Mouse (Mus musculus): ENCODE measurements at regions not wholly inside any gene's neighbourhood (a gene's known extent, or its start where the extent isn't known, plus 50 kb on each side); places are given as distances from the start of the nearest gene placed in this dataset.

- 24% methylated on average over 1 of the region's 1 CpGs for WGBS
- Histone ChIP-seq H3K4me1 (replicated peaks) (no peaks in the 10 kb centered on the region), H3K4me3 (no peak overlapping the region), H3K9me3 (0 out of 2 replicates have a peak, but pooled peaks cover 2% of the 10 kb centered on the region), H3K36me3 (no peaks in the 10 kb centered on the region), H3K27ac (no peak overlapping the region), H3K27me3 (ENCODE audit: insufficient read depth, poor library complexity, severe bottlenecking) (no peaks in the 10 kb centered on the region)
- DNase-seq (ENCODE audit: low spot score): peak; percentile 5
These were observed 60.1 kb upstream of the Kcnj6 start for GRCm38 (mm10) chr16:95057596-95057995.

- H3K4me1 ChIP-seq (replicated peaks): no peaks in the 10 kb centered on the region
- H3K27me3 ChIP-seq (ENCODE audit: insufficient read depth, poor library complexity, severe bottlenecking): no peaks in the 10 kb centered on the region
- H3K36me3 ChIP-seq: no peaks in the 10 kb centered on the region
- H3K27ac ChIP-seq: no peak overlapping the region
- no peaks in the 10 kb centered on the region for H3K9me3 ChIP-seq
- DNase-seq (ENCODE audit: low spot score): no peak
- H3K4me3 ChIP-seq: no peak overlapping the region
- 90% methylated on average over 6 of the region's 6 CpGs for WGBS
These were observed 66.9 kb upstream of the Kcnj6 start for GRCm38 (mm10) chr16:95064423-95064822.

GRCm38 (mm10) chr16:95066687-95067086, 69.2 kb upstream of the Kcnj6 start:
- Histone ChIP-seq H3K27ac (no peak overlapping the region), H3K4me1 (replicated peaks) (no peaks in the 10 kb centered on the region), H3K4me3 (no peak overlapping the region), H3K27me3 (ENCODE audit: insufficient read depth, poor library complexity, severe bottlenecking) (no peaks in the 10 kb centered on the region), H3K36me3 (no peaks in the 10 kb centered on the region), H3K9me3 (no peaks in the 10 kb centered on the region)
- WGBS: 91% methylated on average over 3 of the region's 3 CpGs
- DNase-seq (ENCODE audit: low spot score): no peak

GRCm38 (mm10) chr16:95092471-95093221, 95.1 kb upstream of the Kcnj6 start:
- H3K36me3 ChIP-seq: no peaks in the 10 kb centered on the region
- 77% methylated on average over 6 of the region's 6 CpGs for WGBS
- no peak overlapping the region for H3K4me3 ChIP-seq
- no peak overlapping the region for H3K27ac ChIP-seq
- H3K27me3 ChIP-seq (ENCODE audit: insufficient read depth, poor library complexity, severe bottlenecking): no peaks in the 10 kb centered on the region
- H3K9me3 ChIP-seq: no peaks in the 10 kb centered on the region
- no peak for DNase-seq (ENCODE audit: low spot score)
- 0 out of 2 replicates have a peak, but pooled peaks cover 9% of the 10 kb centered on the region for H3K4me1 ChIP-seq (replicated peaks)

GRCm38 (mm10) chr16:95093753-95094152, 96.3 kb upstream of the Kcnj6 start:
- Histone ChIP-seq H3K9me3 (no peaks in the 10 kb centered on the region), H3K27me3 (ENCODE audit: insufficient read depth, poor library complexity, severe bottlenecking) (no peaks in the 10 kb centered on the region), H3K4me3 (no peak overlapping the region), H3K27ac (no peak overlapping the region), H3K4me1 (replicated peaks) (0 out of 2 replicates have a peak, but pooled peaks cover 9% of the 10 kb centered on the region), H3K36me3 (no peaks in the 10 kb centered on the region)
- peak; percentile 73 for DNase-seq (ENCODE audit: low spot score)
- WGBS: 34% methylated on average over 10 of the region's 10 CpGs

- H3K4me1 ChIP-seq (replicated peaks): no peaks in the 10 kb centered on the region
- no peak overlapping the region for H3K27ac ChIP-seq
- H3K36me3 ChIP-seq: no peaks in the 10 kb centered on the region
- no peaks in the 10 kb centered on the region for H3K27me3 ChIP-seq (ENCODE audit: insufficient read depth, poor library complexity, severe bottlenecking)
- 86% methylated on average over 9 of the region's 9 CpGs for WGBS
- DNase-seq (ENCODE audit: low spot score): no peak
- no peak overlapping the region for H3K4me3 ChIP-seq
- H3K9me3 ChIP-seq: no peaks in the 10 kb centered on the region
These were observed 103.5 kb upstream of the Kcnj6 start for GRCm38 (mm10) chr16:95100954-95101353.

GRCm38 (mm10) chr16:95117531-95117930, 120.0 kb upstream of the Kcnj6 start:
- Histone ChIP-seq H3K27ac (no peak overlapping the region), H3K4me3 (no peak overlapping the region), H3K4me1 (replicated peaks) (peaks cover 18% of the 10 kb centered on the region), H3K9me3 (no peaks in the 10 kb centered on the region), H3K27me3 (ENCODE audit: insufficient read depth, poor library complexity, severe bottlenecking) (no peaks in the 10 kb centered on the region), H3K36me3 (no peaks in the 10 kb centered on the region)
- WGBS: 61% methylated on average over 8 of the region's 8 CpGs
- no peak for DNase-seq (ENCODE audit: low spot score)

- no peaks in the 10 kb centered on the region for H3K27me3 ChIP-seq (ENCODE audit: insufficient read depth, poor library complexity, severe bottlenecking)
- 63% methylated on average over 4 of the region's 4 CpGs for WGBS
- H3K4me1 ChIP-seq (replicated peaks): peaks cover 18% of the 10 kb centered on the region
- H3K4me3 ChIP-seq: no peak overlapping the region
- H3K9me3 ChIP-seq: no peaks in the 10 kb centered on the region
- no peak overlapping the region for H3K27ac ChIP-seq
- DNase-seq (ENCODE audit: low spot score): no peak
- no peaks in the 10 kb centered on the region for H3K36me3 ChIP-seq
These were observed 121.8 kb upstream of the Kcnj6 start for GRCm38 (mm10) chr16:95119293-95119692.

- H3K4me3 ChIP-seq: no peak overlapping the region
- 76% methylated on average over 7 of the region's 7 CpGs for WGBS
- no peak overlapping the region for H3K27ac ChIP-seq
- peaks cover 18% of the 10 kb centered on the region for H3K4me1 ChIP-seq (replicated peaks)
- no peaks in the 10 kb centered on the region for H3K27me3 ChIP-seq (ENCODE audit: insufficient read depth, poor library complexity, severe bottlenecking)
- H3K36me3 ChIP-seq: no peaks in the 10 kb centered on the region
- H3K9me3 ChIP-seq: no peaks in the 10 kb centered on the region
- no peak for DNase-seq (ENCODE audit: low spot score)
These were observed 124.5 kb upstream of the Kcnj6 start for GRCm38 (mm10) chr16:95122048-95122447.

GRCm38 (mm10) chr16:95127616-95128015, 129.7 kb upstream of the Kcnj15 start:
- Histone ChIP-seq H3K27me3 (ENCODE audit: insufficient read depth, poor library complexity, severe bottlenecking) (no peaks in the 10 kb centered on the region), H3K27ac (no peak overlapping the region), H3K9me3 (no peaks in the 10 kb centered on the region), H3K4me3 (no peak overlapping the region), H3K4me1 (replicated peaks) (peaks cover 15% of the 10 kb centered on the region), H3K36me3 (no peaks in the 10 kb centered on the region)
- no peak for DNase-seq (ENCODE audit: low spot score)
- 74% methylated on average over 8 of the region's 8 CpGs for WGBS

- Histone ChIP-seq H3K4me3 (no peak overlapping the region), H3K36me3 (no peaks in the 10 kb centered on the region), H3K9me3 (no peaks in the 10 kb centered on the region), H3K4me1 (replicated peaks) (peaks cover 15% of the 10 kb centered on the region), H3K27me3 (ENCODE audit: insufficient read depth, poor library complexity, severe bottlenecking) (no peaks in the 10 kb centered on the region), H3K27ac (no peak overlapping the region; the same call in none of the 2 replicates)
- no peak for DNase-seq (ENCODE audit: low spot score)
- 59% methylated on average over 5 of the region's 5 CpGs for whole genome bisulfite sequencing
These were observed 125.5 kb upstream of the Kcnj15 start for GRCm38 (mm10) chr16:95131815-95132214.

- no peaks in the 10 kb centered on the region for H3K36me3 ChIP-seq
- no peaks in the 10 kb centered on the region for H3K27me3 ChIP-seq (ENCODE audit: insufficient read depth, poor library complexity, severe bottlenecking)
- H3K4me3 ChIP-seq: no peak overlapping the region
- no peak overlapping the region for H3K27ac ChIP-seq
- 74% methylated on average over 3 of the region's 3 CpGs for WGBS
- DNase-seq (ENCODE audit: low spot score): no peak
- peaks cover 6% of the 10 kb centered on the region; the same call in 1 of the 2 replicates for H3K4me1 ChIP-seq (replicated peaks)
- H3K9me3 ChIP-seq: no peaks in the 10 kb centered on the region
These were observed 118.5 kb upstream of the Kcnj15 start for GRCm38 (mm10) chr16:95138809-95139208.

- 75% methylated on average over 8 of the region's 8 CpGs for WGBS
- Histone ChIP-seq H3K27me3 (ENCODE audit: insufficient read depth, poor library complexity, severe bottlenecking) (no peaks in the 10 kb centered on the region), H3K4me3 (no peak overlapping the region), H3K36me3 (no peaks in the 10 kb centered on the region), H3K9me3 (no peaks in the 10 kb centered on the region), H3K4me1 (replicated peaks) (peaks cover 6% of the 10 kb centered on the region; the same call in 1 of the 2 replicates), H3K27ac (no peak overlapping the region)
- DNase-seq (ENCODE audit: low spot score): no peak
These were observed 115.6 kb upstream of the Kcnj15 start for GRCm38 (mm10) chr16:95141510-95142394.

Measured in hindbrain, embryonic 10.5 days (tissue).